Mouse (Mus musculus) liver, embryonic 11.5 days (tissue): ENCODE measurements around the gene Htra3. TPM values are rescaled to one million over a fixed set of nuclear protein-coding genes. Genes with fewer than 3 reads are reported as not detected.

Experiments used
- ATAC-seq: fragments of 200-750 bp; cut with Nextera tagmentation; replicated peaks from 2 replicates; pipeline ENCODE4 v1.8.0; 2017; ENCODE audit warnings: moderate number of reproducible peaks, mild to moderate bottlenecking, moderate TSS enrichment, moderate library complexity; ENCODE audit not compliant: low FRiP score
- DNase-seq: peaks from one replicate; pipeline ENCODE4 v3.0.0-alpha.2; 2017; ENCODE audit warnings: low spot score
- H3K27ac ChIP-seq: fragments of 300-500 bp; sonication (generic); 2 replicates; pipeline ENCODE4 v1.5.1; 2014; ENCODE audit warnings: mild to moderate bottlenecking, low read depth, low read length, control low read depth
- H3K27me3 ChIP-seq: fragments of 300-500 bp; sonication (generic); replicated peaks from 2 replicates; pipeline ENCODE4 v1.6.1; 2014; ENCODE audit warnings: low read length, mixed read lengths; ENCODE audit not compliant: control insufficient read depth, insufficient read depth
- H3K36me3 ChIP-seq: fragments of 300-500 bp; sonication (generic); 2 replicates; pipeline ENCODE4 v1.6.1; 2014; ENCODE audit warnings: mild to moderate bottlenecking, low read length, moderate library complexity, mixed read lengths; ENCODE audit not compliant: control insufficient read depth, insufficient read depth
- H3K4me1 ChIP-seq: fragments of 300-500 bp; sonication (generic); replicated peaks from 2 replicates; pipeline ENCODE4 v1.6.1; 2014; ENCODE audit warnings: low read length, mixed read lengths; ENCODE audit not compliant: control insufficient read depth, insufficient read depth
- H3K4me2 ChIP-seq: fragments of 300-500 bp; sonication (generic); 2 replicates; pipeline ENCODE4 v1.6.1; 2014; ENCODE audit warnings: mild to moderate bottlenecking, control low read depth, moderate library complexity
- H3K4me3 ChIP-seq: fragments of 300-500 bp; sonication (generic); 2 replicates; pipeline ENCODE4 v1.5.1; 2014; ENCODE audit warnings: low read depth, low read length, control low read depth
- H3K9ac ChIP-seq: fragments of 300-500 bp; sonication (generic); 2 replicates; pipeline ENCODE4 v1.6.1; 2014; ENCODE audit warnings: low read depth, low read length, control low read depth
- H3K9me3 ChIP-seq: fragments of 300-500 bp; sonication (generic); 2 replicates; pipeline ENCODE4 v1.6.1; 2016; ENCODE audit warnings: low read length, inconsistent platforms, mixed read lengths; ENCODE audit not compliant: control insufficient read depth
- WGBS: fragments of 180-500 bp; shearing (Covaris S2); extraction: QIAGEN DNeasy Blood & Tissue Kit; methylation state at CpG from one replicate; pipeline ENCODE4 v1.1.7; 2014; 5-methylcytosine and 5-hydroxymethylcytosine counted together
- polyA plus RNA-seq: library from polyadenylated mRNA; unstranded; fragments of >200 nt; fragmentation: Nextera tagmentation; extraction: Ambion mirVana; gene quantifications from 2 replicates; pipeline ENCODE4 v1.2.1, GENCODE M21; 2014

The Htra3 gene
- polyA plus RNA-seq, 1 experiment from 2014 or later, result 2.3 TPM

- DNase-seq (no peak), ATAC-seq (no peak)
- Histone ChIP-seq H3K27me3 (no peaks in the 10 kb centered on the region), H3K9ac (no peak overlapping the region), H3K4me3 (no peak overlapping the region), H3K9me3 (no peaks in the 10 kb centered on the region), H3K36me3 (no peaks in the 10 kb centered on the region), H3K4me2 (no peak overlapping the region), H3K4me1 (peaks cover 6% of the 10 kb centered on the region; the same call in 1 of the 2 replicates), H3K27ac (no peak overlapping the region)
- WGBS, result 82% methylated on average over 1 of the region's 1 CpGs
These were observed 40.3 kb upstream of the Htra3 start for GRCm38 (mm10) chr5:35719880-35720279.

- Histone ChIP-seq H3K4me1 (peaks cover 6% of the 10 kb centered on the region; the same call in 1 of the 2 replicates), H3K9ac (no peak overlapping the region)
These were observed 39.8 kb upstream of the Htra3 start for GRCm38 (mm10) chr5:35719343-35719742.

GRCm38 (mm10) chr5:35718817-35719216, 39.2 kb upstream of the Htra3 start:
- no peaks in the 10 kb centered on the region for H3K27me3 ChIP-seq
- no peak for ATAC-seq
- no peak for DNase-seq
- H3K27ac ChIP-seq, result no peak overlapping the region
- no peaks in the 10 kb centered on the region for H3K9me3 ChIP-seq
- WGBS, result 73% methylated on average over 11 of the region's 11 CpGs
- no peak overlapping the region for H3K4me2 ChIP-seq
- H3K4me1 ChIP-seq, result peaks cover 6% of the 10 kb centered on the region; the same call in 1 of the 2 replicates
- no peak overlapping the region for H3K4me3 ChIP-seq
- no peaks in the 10 kb centered on the region for H3K36me3 ChIP-seq
- no peak overlapping the region for H3K9ac ChIP-seq

More at GRCm38 (mm10) chr5:35719343-35719742, 39.8 kb upstream of the Htra3 start:
- Histone ChIP-seq H3K4me3 (no peak overlapping the region), H3K27ac (no peak overlapping the region), H3K27me3 (no peaks in the 10 kb centered on the region), H3K36me3 (no peaks in the 10 kb centered on the region), H3K9me3 (no peaks in the 10 kb centered on the region), H3K4me2 (no peak overlapping the region)
- DNase-seq, result no peak
- no peak for ATAC-seq

- ATAC-seq (no peak), DNase-seq (no peak)
- Histone ChIP-seq H3K9me3 (no peaks in the 10 kb centered on the region), H3K9ac (no peak overlapping the region), H3K27ac (no peak overlapping the region), H3K27me3 (no peaks in the 10 kb centered on the region), H3K4me3 (no peak overlapping the region), H3K4me1 (0 out of 2 replicates have a peak, but pooled peaks cover 2% of the 10 kb centered on the region), H3K36me3 (no peaks in the 10 kb centered on the region), H3K4me2 (no peak overlapping the region)
- 56% methylated on average over 4 of the region's 4 CpGs for WGBS
These were observed 38.4 kb upstream of the Htra3 start for GRCm38 (mm10) chr5:35717946-35718345.

DNA sequence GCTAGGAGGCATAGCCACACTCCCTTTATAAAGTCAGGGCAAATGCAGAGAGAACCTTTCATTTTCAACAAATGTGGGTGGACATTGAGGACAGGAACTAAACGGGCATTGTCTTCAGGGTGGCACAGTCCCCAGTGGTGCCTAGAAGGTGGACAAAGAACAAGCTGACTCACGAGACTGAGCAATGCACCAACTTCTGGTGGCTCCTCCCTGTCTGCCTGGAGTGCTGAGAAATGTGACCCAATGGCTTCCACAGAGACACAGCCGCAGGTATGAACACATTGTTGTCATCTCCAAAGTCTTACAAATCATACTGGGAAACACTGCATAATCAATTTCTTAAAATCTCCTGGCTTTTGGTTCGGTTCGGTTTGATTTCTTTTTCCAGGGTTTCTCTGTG, 37.9 kb upstream of the Htra3 start:
- no peaks in the 10 kb centered on the region for H3K27me3 ChIP-seq
- ATAC-seq (no peak), DNase-seq (no peak)
- WGBS, result 81% methylated on average over 5 of the region's 5 CpGs
- H3K9ac ChIP-seq, result no peak overlapping the region
- no peak overlapping the region for H3K27ac ChIP-seq
- 0 out of 2 replicates have a peak, but pooled peaks cover 1% of the 10 kb centered on the region for H3K4me1 ChIP-seq
- no peaks in the 10 kb centered on the region for H3K36me3 ChIP-seq
- H3K9me3 ChIP-seq, result no peaks in the 10 kb centered on the region
- no peak overlapping the region for H3K4me2 ChIP-seq
- H3K4me3 ChIP-seq, result no peak overlapping the region

DNA sequence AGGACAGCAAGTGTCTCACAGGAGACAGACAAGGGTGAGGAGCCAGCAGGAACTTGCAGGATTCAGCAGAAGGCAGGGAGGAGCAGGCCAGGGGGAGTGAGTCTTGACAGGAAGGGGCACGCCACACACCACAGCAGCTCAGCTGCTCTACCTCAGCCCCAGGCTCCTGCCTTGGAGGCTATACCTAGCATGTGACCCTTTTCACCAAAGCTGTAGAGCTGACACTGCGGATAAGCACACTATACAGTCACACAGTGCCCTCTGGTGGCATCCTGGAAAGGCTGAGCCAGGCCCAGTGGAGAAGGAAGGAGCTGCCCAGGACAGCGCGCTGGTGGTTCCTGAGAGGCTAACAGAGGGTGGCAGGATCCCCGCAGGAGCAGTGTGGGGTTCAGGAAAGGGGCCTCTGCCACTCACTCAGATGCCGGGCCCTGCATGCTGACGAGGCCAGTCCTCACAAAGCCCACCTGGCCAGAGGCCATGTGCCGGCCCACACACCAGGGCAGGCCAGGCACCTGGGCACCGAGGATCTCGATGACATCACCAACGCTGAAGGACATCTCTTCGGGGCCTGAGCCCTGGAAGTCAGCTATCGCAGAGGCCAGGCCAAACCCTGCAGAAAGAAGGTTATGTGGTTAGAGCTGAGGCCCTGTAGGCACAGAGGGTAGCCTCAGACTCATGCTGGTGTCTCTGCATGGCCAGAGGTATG, 34.2 kb upstream of the Htra3 start:
- ATAC-seq (0 out of 2 replicates have a peak, but pooled peaks have one; percentile 48), DNase-seq (peak; percentile 61)
- no peak overlapping the region for H3K27ac ChIP-seq
- no peak overlapping the region for H3K4me2 ChIP-seq
- H3K27me3 ChIP-seq, result no peaks in the 10 kb centered on the region
- no peak overlapping the region for H3K9ac ChIP-seq
- H3K4me1 ChIP-seq, result no peaks in the 10 kb centered on the region
- no peaks in the 10 kb centered on the region for H3K36me3 ChIP-seq
- H3K4me3 ChIP-seq, result no peak overlapping the region
- no peaks in the 10 kb centered on the region for H3K9me3 ChIP-seq
- 54% methylated on average over 13 of the region's 13 CpGs for WGBS

GRCm38 (mm10) chr5:35712517-35712916, 32.9 kb upstream of the Htra3 start:
- Histone ChIP-seq H3K27ac (no peak overlapping the region), H3K9me3 (no peaks in the 10 kb centered on the region), H3K9ac (no peak overlapping the region), H3K4me2 (no peak overlapping the region), H3K4me1 (no peaks in the 10 kb centered on the region), H3K27me3 (no peaks in the 10 kb centered on the region), H3K36me3 (no peaks in the 10 kb centered on the region), H3K4me3 (no peak overlapping the region)
- DNase-seq (no peak), ATAC-seq (no peak)
- WGBS, result 65% methylated on average over 5 of the region's 5 CpGs

DNA sequence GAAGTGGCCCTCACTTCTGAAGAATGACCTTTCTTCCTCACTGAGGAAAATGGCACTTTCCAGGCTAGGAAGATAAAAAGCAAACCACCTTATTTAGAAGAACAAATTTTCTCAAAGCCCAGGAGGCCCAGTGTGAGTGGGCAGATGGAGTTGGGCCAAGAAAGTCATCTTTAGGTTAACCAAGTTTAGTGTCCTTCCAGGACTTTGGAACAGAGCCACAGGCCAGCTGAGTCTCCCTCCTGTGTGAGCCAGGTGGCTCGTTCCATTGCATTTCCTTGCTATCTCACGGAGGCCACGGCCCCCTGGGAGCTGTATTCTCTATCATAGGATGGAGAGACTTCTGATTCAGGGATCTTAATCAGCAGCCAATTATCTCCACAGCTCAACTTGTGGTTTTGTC, 31.3 kb upstream of the Htra3 start:
- no peak for ATAC-seq
- Histone ChIP-seq H3K4me2 (no peak overlapping the region), H3K27me3 (no peaks in the 10 kb centered on the region), H3K4me3 (no peak overlapping the region), H3K36me3 (no peaks in the 10 kb centered on the region), H3K4me1 (no peaks in the 10 kb centered on the region), H3K9me3 (no peaks in the 10 kb centered on the region), H3K27ac (no peak overlapping the region), H3K9ac (no peak overlapping the region)
- no peak for DNase-seq
- 58% methylated on average over 3 of the region's 3 CpGs for WGBS

GRCm38 (mm10) chr5:35710481-35710880, 30.9 kb upstream of the Htra3 start:
- H3K9me3 ChIP-seq, result no peaks in the 10 kb centered on the region
- H3K36me3 ChIP-seq, result no peaks in the 10 kb centered on the region
- no peaks in the 10 kb centered on the region for H3K27me3 ChIP-seq
- H3K4me3 ChIP-seq, result no peak overlapping the region
- no peak overlapping the region for H3K9ac ChIP-seq
- DNase-seq (no peak), ATAC-seq (no peak)
- no peak overlapping the region for H3K4me2 ChIP-seq
- H3K27ac ChIP-seq, result no peak overlapping the region
- WGBS, result 63% methylated on average over 3 of the region's 3 CpGs
- no peaks in the 10 kb centered on the region for H3K4me1 ChIP-seq
